Mouse (Mus musculus): ENCODE measurements around the gene B3galt6. TPM values are rescaled to one million over a fixed set of nuclear protein-coding genes. Genes with fewer than 3 reads are reported as not detected.

Gene B3galt6
- 10.1 and 11.6 TPM in 2 replicates for polyA plus RNA-seq (2014; fragmentation: Nextera tagmentation; extraction: Ambion mirVana)

DNA sequence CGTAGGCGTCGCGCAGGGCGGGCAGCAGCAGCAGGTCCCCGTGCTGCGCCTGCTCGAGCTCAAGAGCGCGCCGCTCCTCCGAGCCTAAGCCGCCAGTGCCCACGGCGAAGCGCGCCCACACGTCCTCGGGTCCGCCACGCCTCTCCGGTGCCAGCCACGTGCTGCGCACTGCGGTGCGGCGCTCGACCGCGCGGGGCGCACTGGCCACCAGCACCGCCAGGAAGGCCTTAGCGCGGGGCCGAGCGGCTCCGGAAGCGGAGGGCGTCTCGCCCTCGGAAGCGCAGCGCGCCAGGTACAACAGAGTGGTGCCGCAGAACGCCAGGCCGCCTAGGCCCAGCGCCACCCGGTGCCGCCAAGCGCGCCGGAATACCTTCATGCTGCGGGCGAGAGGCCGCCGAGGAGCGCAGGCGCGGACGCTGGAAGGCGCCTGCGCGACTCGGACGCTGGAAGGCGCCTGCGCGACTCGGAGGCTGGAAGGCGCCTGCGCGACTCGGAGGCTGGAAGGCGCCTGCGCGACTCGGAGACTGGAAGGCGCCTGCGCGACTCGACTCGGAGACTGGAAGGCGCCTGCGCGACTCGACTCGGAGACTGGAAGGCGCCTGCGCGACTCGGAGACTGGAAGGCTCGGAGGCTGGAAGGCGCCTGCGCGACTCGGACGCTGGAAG is at the start of gene B3galt6, which contains the start of gene Sdf4:
Gene B3galt6 (minus strand): TSS at position 409 of the 665 bp plus-strand sequence.
Gene Sdf4 (plus strand): TSS at position 632 of the 665 bp plus-strand sequence.
- no peaks in the 10 kb centered on the region for H3K27me3 ChIP-seq (ENCODE audit: control insufficient read depth, insufficient read depth, low read length)
- H3K36me3 ChIP-seq (ENCODE audit: control insufficient read depth, insufficient read depth, low read length): no peaks in the 10 kb centered on the region
- peak within 1 kb of the TSS; percentile 96 for H3K27ac ChIP-seq (ENCODE audit: low read depth, low read length)
- no peaks in the 10 kb centered on the region for H3K9me3 ChIP-seq (replicated peaks; ENCODE audit: control insufficient read depth, low read length)
- peak; percentile 84 for ATAC-seq (replicated peaks; ENCODE audit: insufficient number of reproducible peaks, low FRiP score, low TSS enrichment)
- H3K4me1 ChIP-seq (ENCODE audit: control insufficient read depth, insufficient read depth, low read length): peaks cover 18% of the 10 kb centered on the region
- WGBS (ENCODE audit: insufficient replicate concordance): under 1% methylated on average over 97 of the region's 99 CpGs
- H3K9ac ChIP-seq (ENCODE audit: low read depth, low read length): peak within 1 kb of the TSS; percentile 94
- peak within 1 kb of the TSS; percentile 98 for H3K4me2 ChIP-seq
- peak within 1 kb of the TSS; percentile 95 for H3K4me3 ChIP-seq (ENCODE audit: low read depth, low read length)

- 7% methylated on average over 25 of the region's 25 CpGs for WGBS (ENCODE audit: insufficient replicate concordance)
- H3K9ac ChIP-seq (ENCODE audit: low read depth, low read length): no peak overlapping the region
- peak overlapping the region; percentile 60 for H3K4me2 ChIP-seq
- H3K27me3 ChIP-seq (ENCODE audit: control insufficient read depth, insufficient read depth, low read length): peaks cover 29% of the 10 kb centered on the region
- peaks cover 15% of the 10 kb centered on the region for H3K4me1 ChIP-seq (ENCODE audit: control insufficient read depth, insufficient read depth, low read length)
- no peaks in the 10 kb centered on the region for H3K36me3 ChIP-seq (ENCODE audit: control insufficient read depth, insufficient read depth, low read length)
- no peak for ATAC-seq (replicated peaks; ENCODE audit: insufficient number of reproducible peaks, low FRiP score, low TSS enrichment)
- no peak overlapping the region for H3K27ac ChIP-seq (ENCODE audit: low read depth, low read length)
- peak overlapping the region; percentile 29 for H3K4me3 ChIP-seq (ENCODE audit: low read depth, low read length)
- no peaks in the 10 kb centered on the region for H3K9me3 ChIP-seq (replicated peaks; ENCODE audit: control insufficient read depth, low read length)
Measured at GRCm38 (mm10) chr4:156034901-156035300, 42.5 kb upstream of the B3galt6 start.

- Histone ChIP-seq H3K4me1 (ENCODE audit: control insufficient read depth, insufficient read depth, low read length) (peaks cover 15% of the 10 kb centered on the region), H3K27me3 (ENCODE audit: control insufficient read depth, insufficient read depth, low read length) (peaks cover 29% of the 10 kb centered on the region), H3K4me3 (ENCODE audit: low read depth, low read length) (peak overlapping the region; percentile 29; the same call in 1 of the 2 replicates), H3K4me2 (no peak overlapping the region), H3K9me3 (replicated peaks; ENCODE audit: control insufficient read depth, low read length) (no peaks in the 10 kb centered on the region), H3K9ac (ENCODE audit: low read depth, low read length) (no peak overlapping the region), H3K36me3 (ENCODE audit: control insufficient read depth, insufficient read depth, low read length) (no peaks in the 10 kb centered on the region), H3K27ac (ENCODE audit: low read depth, low read length) (no peak overlapping the region)
- ATAC-seq (replicated peaks; ENCODE audit: insufficient number of reproducible peaks, low FRiP score, low TSS enrichment): no peak
- 67% methylated on average over 4 of the region's 4 CpGs for WGBS (ENCODE audit: insufficient replicate concordance)
Measured at GRCm38 (mm10) chr4:156034301-156034700, 41.9 kb upstream of the B3galt6 start.

GRCm38 (mm10) chr4:156033476-156034119 is 41.1 kb upstream of the B3galt6 start:
- no peaks in the 10 kb centered on the region for H3K36me3 ChIP-seq (ENCODE audit: control insufficient read depth, insufficient read depth, low read length)
- 46% methylated on average over 6 of the region's 6 CpGs for WGBS (ENCODE audit: insufficient replicate concordance)
- no peak overlapping the region for H3K4me3 ChIP-seq (ENCODE audit: low read depth, low read length)
- H3K27me3 ChIP-seq (ENCODE audit: control insufficient read depth, insufficient read depth, low read length): peaks cover 29% of the 10 kb centered on the region
- H3K27ac ChIP-seq (ENCODE audit: low read depth, low read length): no peak overlapping the region
- ATAC-seq (replicated peaks; ENCODE audit: insufficient number of reproducible peaks, low FRiP score, low TSS enrichment): no peak
- no peak overlapping the region for H3K4me2 ChIP-seq
- H3K9ac ChIP-seq (ENCODE audit: low read depth, low read length): no peak overlapping the region
- no peaks in the 10 kb centered on the region for H3K9me3 ChIP-seq (replicated peaks; ENCODE audit: control insufficient read depth, low read length)
- peaks cover 15% of the 10 kb centered on the region for H3K4me1 ChIP-seq (ENCODE audit: control insufficient read depth, insufficient read depth, low read length)

GRCm38 (mm10) chr4:156032856-156033255 is 40.4 kb upstream of the B3galt6 start:
- Histone ChIP-seq H3K27me3 (ENCODE audit: control insufficient read depth, insufficient read depth, low read length) (peaks cover 27% of the 10 kb centered on the region), H3K4me2 (no peak overlapping the region), H3K9ac (ENCODE audit: low read depth, low read length) (no peak overlapping the region), H3K27ac (ENCODE audit: low read depth, low read length) (no peak overlapping the region), H3K4me3 (ENCODE audit: low read depth, low read length) (no peak overlapping the region), H3K36me3 (ENCODE audit: control insufficient read depth, insufficient read depth, low read length) (0 out of 2 replicates have a peak, but pooled peaks cover 3% of the 10 kb centered on the region), H3K9me3 (replicated peaks; ENCODE audit: control insufficient read depth, low read length) (no peaks in the 10 kb centered on the region), H3K4me1 (ENCODE audit: control insufficient read depth, insufficient read depth, low read length) (peaks cover 15% of the 10 kb centered on the region)
- 87% methylated on average over 4 of the region's 4 CpGs for WGBS (ENCODE audit: insufficient replicate concordance)
- no peak for ATAC-seq (replicated peaks; ENCODE audit: insufficient number of reproducible peaks, low FRiP score, low TSS enrichment)

DNA sequence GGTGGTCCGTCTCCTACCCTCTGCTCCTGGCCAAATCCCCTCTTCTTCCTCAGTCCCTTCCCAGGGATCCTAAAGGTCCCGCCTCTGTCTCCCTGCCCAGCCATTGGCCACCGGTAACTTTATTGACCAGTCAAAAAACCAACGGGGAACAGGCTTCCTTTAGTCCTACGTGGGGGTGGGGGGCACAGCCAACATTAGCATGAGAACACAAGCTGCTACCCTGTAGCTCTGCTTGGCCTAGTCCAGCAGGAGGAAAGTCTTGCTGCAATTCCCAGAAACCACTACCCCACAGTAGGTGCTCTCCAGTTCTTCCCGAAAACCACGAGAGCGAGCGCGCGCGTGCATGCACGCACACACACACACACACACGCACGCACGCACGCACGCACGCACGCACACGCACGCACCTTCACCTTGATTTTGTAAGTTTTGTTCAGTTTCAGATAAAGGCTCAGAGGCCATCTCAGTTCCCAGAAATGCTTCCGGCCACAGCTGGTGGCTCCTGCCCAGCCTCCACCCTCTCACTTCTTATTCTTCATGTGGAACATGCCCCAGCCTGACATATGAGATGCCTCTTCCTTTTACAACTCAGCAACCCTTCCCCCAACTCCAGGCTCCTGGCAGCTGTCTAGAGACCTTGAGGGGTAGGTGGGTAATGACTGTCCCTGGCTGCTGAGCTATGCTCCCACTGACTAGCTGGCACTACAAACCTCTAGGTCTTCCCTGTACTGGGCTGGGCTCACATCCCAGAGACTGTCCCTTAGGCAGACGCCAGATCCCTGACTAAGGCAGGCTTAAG is 39.3 kb upstream of the B3galt6 start:
- Histone ChIP-seq H3K27me3 (ENCODE audit: control insufficient read depth, insufficient read depth, low read length) (peaks cover 27% of the 10 kb centered on the region), H3K4me2 (peak overlapping the region; percentile 60), H3K9ac (ENCODE audit: low read depth, low read length) (peak overlapping the region; percentile 73), H3K36me3 (ENCODE audit: control insufficient read depth, insufficient read depth, low read length) (0 out of 2 replicates have a peak, but pooled peaks cover 4% of the 10 kb centered on the region), H3K4me3 (ENCODE audit: low read depth, low read length) (peak overlapping the region; percentile 57), H3K27ac (ENCODE audit: low read depth, low read length) (peak overlapping the region; percentile 91), H3K9me3 (replicated peaks; ENCODE audit: control insufficient read depth, low read length) (no peaks in the 10 kb centered on the region), H3K4me1 (ENCODE audit: control insufficient read depth, insufficient read depth, low read length) (peaks cover 15% of the 10 kb centered on the region)
- 2% methylated on average over 24 of the region's 24 CpGs for WGBS (ENCODE audit: insufficient replicate concordance)
- ATAC-seq (replicated peaks; ENCODE audit: insufficient number of reproducible peaks, low FRiP score, low TSS enrichment): peak; percentile 73

GRCm38 (mm10) chr4:156031255-156031592 is 38.8 kb upstream of the B3galt6 start:
- Histone ChIP-seq H3K9ac (ENCODE audit: low read depth, low read length) (peak overlapping the region; percentile 73), H3K27me3 (ENCODE audit: control insufficient read depth, insufficient read depth, low read length) (peaks cover 23% of the 10 kb centered on the region), H3K36me3 (ENCODE audit: control insufficient read depth, insufficient read depth, low read length) (0 out of 2 replicates have a peak, but pooled peaks cover 4% of the 10 kb centered on the region), H3K27ac (ENCODE audit: low read depth, low read length) (peak overlapping the region; percentile 91), H3K4me2 (peak overlapping the region; percentile 60), H3K9me3 (replicated peaks; ENCODE audit: control insufficient read depth, low read length) (no peaks in the 10 kb centered on the region), H3K4me3 (ENCODE audit: low read depth, low read length) (peak overlapping the region; percentile 57), H3K4me1 (ENCODE audit: control insufficient read depth, insufficient read depth, low read length) (peaks cover 17% of the 10 kb centered on the region)
- ATAC-seq (replicated peaks; ENCODE audit: insufficient number of reproducible peaks, low FRiP score, low TSS enrichment): no peak
- WGBS (ENCODE audit: insufficient replicate concordance): 8% methylated on average over 7 of the region's 7 CpGs

DNA sequence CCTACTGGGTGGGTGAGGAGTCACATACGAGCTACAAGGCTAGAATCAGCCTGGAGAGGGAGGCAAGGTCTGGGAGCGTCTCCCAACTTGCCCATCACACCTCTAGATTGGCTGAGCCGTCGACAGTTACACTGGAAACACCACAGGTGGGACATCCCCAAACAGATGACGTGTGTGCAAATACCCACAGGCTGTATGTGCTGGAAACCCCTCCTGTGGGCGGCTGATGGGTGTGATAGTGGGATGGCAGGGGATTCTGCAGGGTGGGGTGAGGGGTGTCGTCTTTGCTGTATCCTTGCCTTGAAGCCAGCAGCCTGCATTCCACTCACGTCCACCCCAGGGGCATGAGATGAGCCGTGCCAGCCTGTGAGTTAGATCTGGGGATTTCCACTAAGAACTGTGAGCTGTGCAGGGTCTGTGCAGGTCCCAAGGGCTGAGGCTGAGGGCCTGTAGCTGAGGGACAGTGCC is 38.2 kb upstream of the B3galt6 start:
- H3K36me3 ChIP-seq (ENCODE audit: control insufficient read depth, insufficient read depth, low read length): 0 out of 2 replicates have a peak, but pooled peaks cover 4% of the 10 kb centered on the region
- no peak for ATAC-seq (replicated peaks; ENCODE audit: insufficient number of reproducible peaks, low FRiP score, low TSS enrichment)
- peaks cover 22% of the 10 kb centered on the region for H3K4me1 ChIP-seq (ENCODE audit: control insufficient read depth, insufficient read depth, low read length)
- peak overlapping the region; percentile 60 for H3K4me2 ChIP-seq
- peak overlapping the region; percentile 57 for H3K4me3 ChIP-seq (ENCODE audit: low read depth, low read length)
- H3K27ac ChIP-seq (ENCODE audit: low read depth, low read length): no peak overlapping the region
- 53% methylated on average over 9 of the region's 9 CpGs for WGBS (ENCODE audit: insufficient replicate concordance)
- peaks cover 18% of the 10 kb centered on the region for H3K27me3 ChIP-seq (ENCODE audit: control insufficient read depth, insufficient read depth, low read length)
- no peaks in the 10 kb centered on the region for H3K9me3 ChIP-seq (replicated peaks; ENCODE audit: control insufficient read depth, low read length)
- H3K9ac ChIP-seq (ENCODE audit: low read depth, low read length): peak overlapping the region; percentile 73
